Mouse (Mus musculus) right cerebral cortex, adult 18-20 months (tissue): ENCODE measurements around the gene Dnajc15.
A peak's percentile ranks its signal among the peaks of the same experiment; 100 is the strongest.
"Not testable (repeated sequence)": the region's sequence is repeated elsewhere in the genome, so short reads cannot be mapped to it uniquely, and the experiment has no call there.

ENCODE experiments used
- DNase-seq: peaks from one replicate; pipeline ENCODE4 v3.0.0; 2022; ENCODE audit warnings: mixed read lengths

The Dnajc15 gene

DNA sequence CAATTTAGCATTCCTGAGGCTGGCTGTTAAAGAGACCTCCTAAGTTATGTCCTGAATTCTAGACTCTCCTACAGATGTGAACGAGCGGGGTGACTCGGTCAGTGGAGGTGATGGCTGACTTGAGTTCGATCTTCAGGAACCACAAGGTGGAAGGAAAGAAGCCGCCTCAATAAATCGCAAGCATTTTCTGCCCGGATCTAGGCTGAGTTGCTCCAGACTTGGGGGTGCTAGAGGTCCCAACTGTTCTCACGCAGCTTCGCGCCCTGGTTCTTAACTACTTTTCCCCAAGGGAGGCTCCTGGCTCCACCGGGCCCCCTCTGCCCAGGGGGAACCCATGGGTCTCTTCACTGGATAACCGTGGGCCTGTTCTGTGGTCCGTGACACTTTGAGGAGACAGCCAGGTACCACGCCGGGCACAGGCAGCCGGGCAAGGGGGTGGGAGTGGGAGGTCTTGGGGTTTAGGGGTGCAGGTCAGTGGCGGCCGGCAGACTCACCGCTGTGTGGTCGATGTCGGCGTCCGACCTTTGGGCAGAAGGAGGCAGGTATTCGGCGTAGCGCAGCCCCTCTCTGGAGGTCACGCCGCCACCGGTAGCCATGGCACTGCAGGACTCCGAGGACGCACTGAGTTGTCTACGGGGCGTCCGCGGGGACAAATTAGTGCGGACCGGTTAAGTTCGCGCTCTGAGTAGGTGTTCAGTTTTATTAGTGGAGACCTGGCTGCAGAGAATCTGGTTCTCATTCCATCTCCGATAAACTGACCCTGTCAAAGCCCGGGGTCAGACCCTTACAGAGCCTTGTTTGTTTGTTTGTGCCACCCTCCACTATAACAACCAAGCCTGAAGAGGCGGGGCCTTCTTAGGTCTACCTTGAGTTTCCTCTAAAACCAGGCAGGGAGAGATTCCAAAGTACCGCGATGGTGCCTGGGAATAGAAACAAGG lies at the start of gene Dnajc15:
Dnajc15 (minus strand) TSS at position 822 of the 938 bp plus-strand sequence.
- peak; percentile 89 for DNase-seq

DNA sequence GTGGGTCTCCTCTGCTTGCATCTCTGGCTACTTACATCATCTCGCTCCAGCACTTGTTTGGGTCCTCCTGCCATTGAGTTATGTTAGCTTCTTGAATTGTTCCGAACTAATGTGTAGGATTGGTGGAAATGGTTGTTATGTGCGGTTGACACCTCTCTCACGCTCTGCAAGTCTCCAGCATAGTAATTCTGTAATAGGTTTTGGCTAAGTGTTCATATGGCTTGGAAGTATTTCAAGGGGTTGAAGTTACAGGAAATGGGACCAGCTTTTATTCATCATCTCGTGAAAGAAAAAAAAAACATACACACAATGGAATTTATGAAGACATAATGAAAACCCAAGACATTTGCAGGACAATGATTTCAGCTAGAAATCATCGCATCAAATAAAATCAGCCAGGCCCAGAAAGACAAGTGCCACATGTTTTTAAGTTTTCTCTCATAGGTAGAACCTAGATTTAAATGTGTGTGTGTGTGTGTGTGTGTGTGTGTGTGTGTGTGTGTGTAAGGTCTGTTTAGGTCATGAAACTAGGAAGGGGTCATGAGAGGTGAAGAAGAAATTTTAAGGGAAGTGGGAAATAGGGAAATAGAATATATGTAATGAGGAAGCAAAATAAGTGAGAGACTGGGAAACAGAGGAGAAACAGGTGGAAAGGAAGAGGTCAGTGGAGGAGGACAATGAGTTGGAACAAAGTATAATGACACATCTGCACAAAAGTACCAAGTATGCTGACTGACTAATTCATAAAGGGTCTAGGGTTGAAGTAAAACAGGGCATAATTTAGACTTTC lies 48.3 kb upstream of the Dnajc15 start:
- DNase-seq: no peak

DNA sequence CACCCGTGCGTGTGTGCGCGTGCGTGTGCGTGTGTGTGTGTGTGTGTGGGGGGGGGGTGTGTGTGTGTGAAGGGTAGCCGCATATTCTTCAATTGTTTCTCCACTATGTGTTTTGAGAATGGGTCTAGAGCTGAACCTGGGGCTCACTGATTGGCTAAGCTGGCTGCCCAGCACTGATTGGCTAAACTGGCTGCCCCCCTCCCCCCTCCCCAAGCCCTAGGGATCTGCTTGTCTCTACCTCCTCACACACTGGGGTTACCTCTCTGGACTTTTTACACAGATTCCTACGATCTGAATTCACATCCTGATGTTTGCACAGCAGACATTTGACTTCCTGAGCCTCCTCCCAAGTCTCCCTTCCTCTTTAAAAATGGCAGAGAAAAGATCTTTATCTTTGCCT lies 46.7 kb upstream of the Dnajc15 start:
- DNase-seq: no peak

DNA sequence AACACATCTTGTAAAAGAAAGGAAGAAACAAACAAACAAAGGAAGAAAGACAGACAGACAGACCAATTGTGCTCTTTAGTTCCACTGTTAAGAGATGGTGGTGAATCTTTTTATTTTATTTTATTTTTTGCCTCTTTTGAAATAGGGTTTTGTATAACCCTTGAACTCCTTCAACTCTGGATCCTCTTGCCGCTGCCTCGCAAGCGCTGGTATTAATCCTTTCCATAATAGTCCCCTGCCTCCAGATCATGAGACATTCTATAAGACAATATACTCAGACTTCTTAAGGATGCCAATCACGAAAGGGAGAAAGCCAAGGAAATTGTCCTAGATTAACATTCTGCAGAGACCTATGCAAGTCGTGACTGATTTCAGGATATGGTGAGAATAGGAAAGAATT lies 40.9 kb upstream of the Dnajc15 start:
- DNase-seq: no peak

DNA sequence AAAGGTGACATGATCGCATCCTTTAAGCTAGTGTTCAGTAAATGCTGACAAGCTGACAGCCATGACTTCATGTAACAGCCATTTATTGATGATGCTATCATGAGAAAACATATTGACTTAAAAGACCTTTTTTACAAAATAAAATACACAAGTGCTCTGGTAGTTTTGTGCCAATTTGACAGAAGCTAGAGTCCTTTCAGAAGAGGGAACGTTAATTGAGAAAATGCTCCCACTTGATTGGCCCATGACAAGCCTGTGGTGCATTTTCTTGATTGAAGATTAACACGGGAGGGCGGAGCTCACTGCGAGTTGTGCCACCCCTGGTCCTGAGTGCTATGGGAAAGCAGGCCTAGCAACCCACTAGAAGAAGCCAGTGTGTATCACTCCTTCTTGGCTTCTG lies 31.7 kb upstream of the Dnajc15 start:
- no peak for DNase-seq

DNA sequence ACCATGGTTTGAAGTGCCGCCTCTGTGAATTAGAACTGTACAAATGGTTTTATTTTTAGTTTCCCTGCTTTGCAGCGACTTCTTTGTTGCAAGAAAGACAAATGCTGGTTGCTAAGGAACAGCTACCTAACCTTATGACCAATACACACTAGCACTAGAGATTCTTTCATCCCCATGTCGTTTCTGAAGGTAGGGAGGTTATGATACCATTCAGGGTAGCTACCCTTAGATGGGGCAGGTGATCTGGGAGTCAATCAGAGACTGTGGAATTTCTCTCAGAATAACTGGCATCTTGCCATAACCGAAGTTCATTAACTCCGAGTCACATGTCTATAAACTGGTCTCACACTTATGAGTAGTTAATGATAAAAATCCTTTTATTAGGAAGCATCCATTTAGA lies 30.5 kb upstream of the Dnajc15 start:
- DNase-seq: no peak

DNA sequence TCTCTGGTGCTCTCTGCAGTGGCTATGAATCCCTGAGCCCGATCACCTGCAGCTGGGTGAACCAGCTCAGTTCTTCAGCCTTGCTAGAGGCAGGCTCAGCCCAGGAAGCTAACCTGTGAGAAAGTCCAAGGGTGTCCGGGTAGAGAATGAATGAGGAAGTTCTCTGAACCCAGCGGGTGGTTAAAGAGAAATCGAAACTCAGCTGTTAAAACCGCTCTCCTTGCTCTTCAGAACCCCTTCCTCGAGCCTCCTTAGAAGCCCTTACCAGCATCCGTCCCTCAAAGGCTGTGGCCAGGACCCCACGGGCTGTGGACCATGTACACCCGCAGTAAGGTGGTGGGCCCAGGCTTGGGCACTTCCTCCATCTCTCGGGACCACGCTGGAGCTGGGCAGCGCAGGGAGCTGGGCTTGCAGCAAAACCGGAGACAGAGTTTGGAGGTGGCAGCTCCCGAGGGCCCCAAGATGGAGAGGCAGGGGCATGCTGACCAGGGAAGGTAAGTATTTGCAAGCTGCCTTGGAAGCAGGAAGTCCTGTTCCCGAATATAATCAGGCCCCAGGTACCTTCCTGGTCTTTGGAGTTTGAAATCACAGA lies 29.3 kb upstream of the Dnajc15 start, which contains the start of gene Epsti1:
Epsti1 (plus strand) TSS at position 69 of the 592 bp plus-strand sequence.
- no peak for DNase-seq

DNA sequence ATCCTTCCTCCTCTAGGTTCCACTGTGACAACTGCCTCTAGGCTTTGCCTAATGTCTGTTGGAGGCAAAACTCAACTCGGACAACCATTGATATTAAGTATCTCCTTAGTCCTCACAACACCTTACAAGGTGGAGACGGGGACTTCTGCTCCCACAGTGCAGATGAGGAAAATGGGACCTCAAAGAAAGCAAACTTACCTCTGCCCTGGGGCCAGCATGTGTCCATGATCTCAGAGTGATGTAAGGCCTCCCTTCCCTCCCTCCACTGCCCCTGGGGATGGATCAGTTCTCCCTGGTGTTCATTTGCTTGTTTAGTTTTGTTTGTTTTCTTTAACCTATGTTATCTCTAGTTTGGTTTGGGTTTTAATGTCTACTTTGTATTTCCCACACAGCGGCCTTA lies 27.6 kb upstream of the Dnajc15 start:
- DNase-seq: no peak

DNA sequence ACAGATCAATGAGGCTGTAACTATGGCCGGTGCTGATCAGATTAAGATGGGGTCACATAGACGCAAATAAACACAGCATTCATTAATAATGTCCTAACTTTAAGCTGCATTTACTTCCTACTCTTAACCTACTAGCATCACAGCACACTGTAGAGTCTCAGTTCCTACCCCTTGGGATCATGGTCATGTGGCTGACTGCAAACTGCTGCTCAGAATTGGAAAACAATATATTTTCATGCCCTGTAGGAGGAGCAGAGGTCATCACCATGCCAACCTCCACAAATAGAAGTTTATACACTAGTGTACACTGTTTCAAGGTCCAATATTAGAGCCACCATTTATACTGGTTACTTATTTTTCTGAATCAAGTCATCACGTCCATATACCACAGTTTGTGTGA lies 21.0 kb upstream of the Dnajc15 start:
- no peak for DNase-seq

DNA sequence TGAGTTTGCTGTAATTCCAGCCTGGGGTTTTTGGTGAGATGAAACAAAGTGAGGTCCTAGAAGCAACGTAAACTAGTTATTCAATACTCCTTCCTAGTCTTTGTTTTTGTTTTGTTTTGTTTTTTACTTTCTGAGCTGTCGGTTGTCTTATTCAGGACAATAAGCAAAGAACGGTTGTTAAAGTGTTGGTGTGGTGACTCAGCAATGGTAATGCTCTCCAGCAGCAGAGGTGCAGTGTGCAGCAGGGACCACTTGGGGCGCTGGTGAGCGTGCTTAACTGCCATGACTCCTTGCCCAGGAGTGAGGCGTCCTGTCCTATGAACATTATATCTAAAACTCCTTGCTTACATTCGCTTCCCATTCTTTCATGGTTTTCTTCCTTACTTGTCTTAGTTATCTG lies 15.0 kb upstream of the Dnajc15 start:
- no peak for DNase-seq

DNA sequence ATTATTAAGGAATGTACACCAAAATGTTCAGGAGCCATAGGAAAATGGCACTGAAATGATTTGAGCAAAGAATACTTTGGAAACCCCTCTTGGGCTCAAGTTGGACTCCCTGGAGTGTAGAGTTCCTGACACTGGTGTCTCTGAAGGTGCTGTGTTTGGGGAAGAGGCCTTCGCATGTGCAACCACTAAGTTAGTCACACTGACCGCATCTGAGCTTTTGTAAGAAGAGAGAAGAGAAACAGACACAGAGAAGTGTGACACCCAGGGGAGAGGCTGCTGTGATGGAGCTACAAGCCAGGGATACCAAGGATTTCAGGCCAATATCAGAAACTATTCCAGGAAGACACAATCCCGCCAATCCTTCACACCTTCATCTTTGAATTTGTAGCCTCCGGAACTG lies 12.0 kb upstream of the Dnajc15 start:
- DNase-seq: no peak

DNA sequence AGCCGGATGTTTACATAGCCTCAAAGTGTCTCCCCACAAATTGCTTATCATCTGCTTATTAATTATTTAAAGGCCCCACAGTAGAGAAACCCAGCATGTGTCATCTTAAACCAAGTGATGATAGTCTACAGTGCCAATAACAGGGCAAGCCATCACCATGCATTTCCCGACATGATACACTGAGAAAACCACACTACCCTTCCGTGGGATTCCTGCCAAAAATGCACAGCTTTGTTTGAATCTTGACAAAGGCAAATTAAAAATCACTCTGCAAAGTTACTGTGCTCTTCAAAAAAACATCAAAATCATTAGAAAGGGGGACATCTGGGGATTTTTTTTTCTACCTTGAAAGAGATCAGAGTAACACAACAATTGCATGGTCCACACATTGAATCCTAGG lies 11.5 kb upstream of the Dnajc15 start:
- DNase-seq: no peak

DNA sequence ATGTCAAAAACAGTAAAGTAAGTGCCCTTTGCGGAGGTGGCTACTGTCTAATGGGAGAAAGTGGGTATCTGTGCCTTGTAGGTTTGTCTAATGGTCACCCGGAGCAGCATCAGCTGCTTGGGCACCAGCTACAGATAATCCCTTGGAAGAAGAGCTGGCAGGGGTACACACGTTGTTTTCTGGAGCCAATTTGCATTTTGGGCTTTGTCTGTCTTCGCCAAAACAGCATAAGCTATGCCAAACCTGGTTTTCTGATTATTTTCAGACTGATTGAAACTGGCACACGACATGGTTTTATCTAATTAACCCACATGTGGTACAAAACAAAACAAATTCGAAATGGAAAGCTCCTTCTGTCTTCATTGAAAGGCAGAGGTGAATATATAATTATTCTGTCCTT lies 7.7 kb upstream of the Dnajc15 start:
- no peak for DNase-seq

DNA sequence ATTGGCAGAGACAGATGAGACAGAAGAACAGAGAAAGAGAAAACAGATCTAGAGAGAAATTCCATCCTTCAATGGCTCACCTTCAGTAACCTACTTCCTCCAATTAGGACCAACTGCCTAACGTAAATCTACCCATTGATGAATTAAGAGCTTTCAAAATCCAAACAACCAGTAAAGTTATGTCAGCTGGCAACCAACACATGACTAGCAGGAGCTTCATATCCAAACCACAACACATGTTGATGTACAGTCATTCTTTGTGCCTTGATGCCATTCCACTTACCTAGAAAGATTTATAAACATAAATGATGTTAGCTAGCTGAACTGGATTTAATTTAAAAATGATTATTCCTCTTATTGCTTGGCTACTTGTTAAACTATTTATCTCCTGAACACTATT lies 7.1 kb upstream of the Dnajc15 start:
- DNase-seq: no peak

DNA sequence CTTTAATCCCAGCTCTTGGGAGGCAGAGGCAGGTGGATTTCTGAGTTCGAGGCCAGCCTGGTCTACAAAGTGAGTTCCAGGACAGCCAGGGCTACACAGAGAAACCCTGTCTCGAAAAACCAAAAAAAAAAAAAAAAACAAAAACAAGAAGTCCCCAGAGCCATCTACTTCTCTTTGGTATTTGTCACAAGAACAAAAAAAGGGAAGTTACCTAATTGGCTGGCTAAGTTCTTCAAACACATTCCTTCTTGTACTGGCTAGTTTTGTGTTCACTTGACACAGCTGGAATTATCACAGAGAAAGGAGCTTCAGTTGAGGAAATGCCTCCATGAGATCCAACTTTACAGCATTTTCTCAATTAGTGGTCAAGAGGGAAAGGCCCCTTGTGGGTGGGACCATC lies 3.0 kb upstream of the Dnajc15 start:
- DNase-seq: not testable (repeated sequence)

DNA sequence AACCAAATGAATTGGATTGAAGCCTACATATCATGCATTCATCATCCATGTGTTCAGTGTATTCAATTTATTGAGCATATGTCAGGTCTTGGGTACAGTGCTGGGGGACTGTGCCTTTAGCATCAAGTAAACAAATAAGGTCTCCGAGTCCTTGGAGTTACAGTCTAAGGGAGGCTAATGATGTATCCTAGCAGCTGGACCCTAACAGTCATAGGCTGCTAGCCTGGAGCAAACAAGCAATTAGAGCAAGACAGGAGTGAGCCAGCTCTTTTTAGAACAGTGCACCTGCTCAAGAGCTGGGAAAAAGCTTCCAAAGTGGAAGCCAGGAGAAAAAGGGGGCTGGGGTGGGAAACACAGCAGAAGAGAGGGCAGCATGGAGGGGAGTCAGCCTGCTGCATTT lies 1.3 kb upstream of the Dnajc15 start:
- no peak for DNase-seq

DNA sequence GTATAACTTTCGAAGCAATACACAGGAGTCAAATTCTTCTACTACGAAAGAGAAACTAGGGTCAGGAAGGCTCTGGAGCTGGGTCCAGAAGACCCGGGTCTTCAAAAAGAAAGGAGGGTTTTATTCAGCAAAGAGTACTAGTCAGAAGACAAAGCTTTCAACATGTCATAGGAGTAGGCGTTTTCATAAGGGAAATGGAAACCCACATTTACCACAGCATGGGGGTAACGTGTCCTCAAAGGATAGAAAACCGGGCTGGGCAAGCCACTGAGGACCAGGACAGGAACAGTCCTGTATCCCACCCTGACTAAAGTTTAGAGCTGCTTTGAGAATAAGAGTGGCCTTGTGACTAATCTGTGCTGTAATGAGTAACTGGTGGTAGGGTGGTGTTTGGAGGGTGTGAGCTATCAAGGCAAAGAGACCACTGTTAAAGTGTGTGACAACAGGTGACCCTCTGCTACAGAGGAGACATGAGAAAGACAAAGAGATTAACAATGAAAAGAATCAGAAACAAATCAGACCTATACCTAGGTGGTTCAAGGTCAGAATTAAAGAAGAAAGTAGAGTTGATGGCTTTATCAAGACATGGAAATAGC lies 3.4 kb downstream of the Dnajc15 start:
- no peak for DNase-seq

DNA sequence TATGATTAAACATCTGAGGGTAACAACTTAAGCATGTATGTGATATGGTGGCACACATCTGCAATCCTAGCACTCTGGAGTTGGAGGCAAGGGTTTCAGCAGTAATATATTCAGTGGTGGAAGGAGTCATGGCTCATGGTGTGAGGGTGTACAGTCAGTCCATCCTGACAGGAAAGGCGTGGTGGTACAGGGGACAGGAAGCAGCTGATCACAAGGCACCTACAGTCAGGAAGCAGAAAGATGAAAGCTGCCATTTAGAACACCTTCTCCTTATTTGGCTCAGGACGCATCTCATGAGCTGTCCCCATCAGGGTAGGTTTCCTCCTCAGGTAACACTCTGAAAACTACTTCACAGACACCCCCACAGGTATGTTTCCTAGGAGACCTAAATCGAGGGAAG lies 4.0 kb downstream of the Dnajc15 start:
- DNase-seq: no peak

DNA sequence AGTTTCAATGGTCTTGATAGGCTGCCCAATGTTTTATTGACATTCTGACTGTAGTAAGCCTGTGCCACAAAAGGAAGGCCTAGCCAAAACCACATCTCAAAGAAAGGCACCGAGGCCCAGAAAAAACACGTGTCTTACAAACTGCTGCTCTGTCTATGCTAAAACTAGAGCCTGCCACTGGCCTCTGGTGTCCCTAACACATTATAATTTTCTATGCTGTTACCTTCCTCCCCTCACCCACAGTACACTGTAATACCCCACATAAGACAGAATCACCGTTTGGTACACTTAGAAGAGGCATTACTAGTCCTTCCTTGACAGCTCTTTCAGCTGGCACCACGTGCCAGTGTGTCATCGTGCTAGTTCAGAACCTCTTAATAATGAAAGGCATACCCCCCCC lies 7.3 kb downstream of the Dnajc15 start:
- no peak for DNase-seq

DNA sequence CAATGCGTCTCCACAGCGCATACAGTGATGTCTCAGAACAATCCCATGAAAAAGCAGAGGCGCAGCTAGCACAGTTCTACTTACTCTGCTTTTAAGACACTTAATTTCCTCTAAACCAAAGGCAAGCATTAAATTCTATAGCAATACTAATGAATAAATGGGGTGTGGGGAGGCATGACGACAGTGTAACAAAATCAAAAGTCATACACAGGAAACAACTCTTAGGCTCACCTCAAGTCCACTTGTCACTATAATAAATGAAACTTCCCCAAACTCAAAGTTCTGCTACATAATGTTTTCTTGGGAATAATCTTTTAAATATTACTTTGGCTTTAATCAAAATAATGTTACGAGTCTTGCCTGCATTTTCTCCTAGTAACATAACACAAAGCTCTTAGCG lies 10.4 kb downstream of the Dnajc15 start:
- no peak for DNase-seq

DNA sequence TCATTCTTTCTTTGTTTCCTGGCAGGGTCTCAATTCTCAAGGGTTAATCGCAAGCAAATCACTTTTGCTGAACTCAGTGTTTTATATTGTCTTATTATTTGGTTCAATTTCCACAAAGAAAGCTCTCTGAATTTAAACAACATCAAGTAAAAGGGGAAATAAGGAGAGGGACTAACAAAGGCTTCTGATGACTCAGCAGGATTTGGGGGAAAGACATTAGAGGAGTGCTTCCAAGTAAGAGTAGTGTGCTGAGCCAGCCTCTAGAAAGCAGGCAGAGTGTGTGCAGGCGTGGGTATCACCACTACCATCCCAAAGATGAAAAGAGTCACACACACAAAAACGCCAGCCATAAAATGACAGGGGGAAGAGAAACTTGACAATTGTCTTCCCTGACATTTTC lies 10.9 kb downstream of the Dnajc15 start:
- no peak for DNase-seq

DNA sequence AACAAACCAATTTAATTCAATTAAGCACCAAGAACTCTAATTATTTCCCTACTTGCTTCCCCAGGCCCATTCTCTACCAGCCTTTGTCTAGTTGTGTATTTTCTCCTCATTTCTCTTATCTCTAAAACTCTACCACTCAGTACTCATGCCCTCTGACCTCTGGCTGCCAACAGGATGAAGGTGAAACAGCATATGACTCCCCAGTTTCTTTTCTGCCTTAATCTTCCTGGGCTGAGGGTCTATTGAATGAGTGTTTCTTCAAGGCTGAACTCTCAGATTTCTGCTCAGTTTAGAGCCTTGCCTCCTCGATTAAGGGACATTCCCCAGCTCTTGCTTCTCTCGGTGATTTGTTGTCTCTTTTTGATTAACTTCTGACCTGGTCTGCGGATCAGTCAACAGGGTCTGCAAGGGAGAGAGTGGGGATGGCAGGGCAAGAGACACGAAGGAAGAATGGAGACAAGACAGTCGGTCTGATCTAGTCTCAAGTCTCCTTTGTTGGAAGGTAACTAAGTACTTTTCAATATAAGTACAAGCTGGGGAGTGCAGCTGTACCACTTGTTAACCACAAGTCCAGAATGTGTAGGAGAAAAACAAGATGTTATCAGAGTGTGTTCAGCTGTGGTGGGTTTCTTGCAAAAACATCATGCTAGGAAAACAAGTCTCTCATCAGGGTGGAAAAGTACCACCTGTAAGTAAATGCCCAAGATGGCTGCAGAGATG lies 13.9 kb downstream of the Dnajc15 start:
- DNase-seq: no peak

DNA sequence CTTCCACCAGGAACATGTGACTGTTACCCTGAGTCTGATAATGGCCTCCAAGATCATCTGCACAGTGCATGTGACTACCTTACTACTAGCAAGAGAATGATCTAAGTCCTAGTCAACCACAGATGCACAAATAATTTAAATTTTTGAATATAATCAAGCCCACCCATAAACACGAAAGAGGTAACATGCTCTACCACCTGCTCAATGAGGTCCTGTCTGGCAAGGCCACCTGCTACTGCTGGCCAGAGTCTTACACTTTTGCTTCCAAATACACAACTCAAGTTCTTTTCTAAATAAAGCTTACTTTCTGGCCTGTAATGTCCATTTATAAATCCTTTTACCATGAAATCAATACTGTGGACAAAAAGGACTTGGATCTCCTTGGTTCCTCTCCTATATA lies 15.0 kb downstream of the Dnajc15 start:
- DNase-seq: no peak
